Mouse (Mus musculus) ES-Bruce4 (cell line): ENCODE results near the gene Ifi213. TPM values are rescaled to one million over a fixed set of nuclear protein-coding genes. Genes with fewer than 3 reads are reported as not detected.
"Not testable (repeated sequence)": the region's sequence is repeated elsewhere in the genome, so short reads cannot be mapped to it uniquely, and the experiment has no call there.

Source experiments
- H3K27ac ChIP-seq: 2 replicates; pipeline ENCODE4 v1.5.1; 2012; ENCODE audit warnings: low read length, inconsistent platforms; ENCODE audit not compliant: insufficient read depth
- H3K27me3 ChIP-seq: 2 replicates; pipeline ENCODE4 v1.6.1; 2012; ENCODE audit warnings: mild to moderate bottlenecking, low read length, inconsistent platforms; ENCODE audit not compliant: control insufficient read depth, poor library complexity, insufficient read depth, severe bottlenecking
- H3K36me3 ChIP-seq: 2 replicates; pipeline ENCODE4 v1.6.1; 2012; ENCODE audit warnings: inconsistent platforms, mild to moderate bottlenecking, low read length, moderate library complexity; ENCODE audit not compliant: control insufficient read depth, poor library complexity, insufficient read depth, severe bottlenecking
- H3K4me1 ChIP-seq: one replicate; pipeline ENCODE4 v1.8.1; 2011; ENCODE audit warnings: low read length; ENCODE audit not compliant: control insufficient read depth, insufficient read depth
- H3K4me3 ChIP-seq: 2 replicates; pipeline ENCODE4 v1.5.1; 2011; ENCODE audit warnings: low read depth, mild to moderate bottlenecking, low read length
- H3K9ac ChIP-seq: 2 replicates; pipeline ENCODE4 v1.6.1; 2012; ENCODE audit warnings: low read depth, mild to moderate bottlenecking, inconsistent platforms; ENCODE audit not compliant: poor library complexity, severe bottlenecking
- H3K9me3 ChIP-seq: replicated peaks from 2 replicates; pipeline ENCODE4 v1.6.1; 2012; ENCODE audit warnings: mild to moderate bottlenecking, low read length, inconsistent platforms; ENCODE audit not compliant: control insufficient read depth, poor library complexity, insufficient read depth, severe bottlenecking
- CTCF ChIP-seq: IDR thresholded peaks from one replicate; pipeline ENCODE4 v1.8.1; 2011; ENCODE audit warnings: low read depth, low read length
- EP300 ChIP-seq: IDR thresholded peaks from 2 replicates; pipeline ENCODE4 v1.6.1; 2011; ENCODE audit warnings: low read depth, low read length; ENCODE audit not compliant: insufficient read depth
- POLR2A ChIP-seq: IDR thresholded peaks from one replicate; pipeline ENCODE4 v1.8.1; 2011; ENCODE audit warnings: low read length; ENCODE audit not compliant: insufficient read depth
- polyA plus RNA-seq: library from polyadenylated mRNA; stranded (reverse); fragments of >200 nt; gene quantifications from 2 replicates; pipeline ENCODE4 v1.2.4, GENCODE M21; 2011; ENCODE audit warnings: low read depth; ENCODE audit not compliant: missing spikeins, insufficient read depth, insufficient read length

Ifi213 gene
- polyA plus RNA-seq, 1 experiment = not detected

GRCm38 (mm10) chr1:173579921-173580585 is 19.0 kb downstream of the Ifi213 start:
- no peak overlapping the region for H3K27ac ChIP-seq
- H3K9me3 ChIP-seq = peaks cover 43% of the 10 kb centered on the region
- no peaks in the 10 kb centered on the region for H3K36me3 ChIP-seq
- no peaks in the 10 kb centered on the region for H3K27me3 ChIP-seq
- H3K9ac ChIP-seq = no peak overlapping the region
- H3K4me3 ChIP-seq = no peak overlapping the region
- H3K4me1 ChIP-seq = no peaks in the 10 kb centered on the region
- TF ChIP-seq CTCF (no peak), POLR2A (no peak), EP300 (no peak)

- H3K9me3 ChIP-seq = peaks cover 43% of the 10 kb centered on the region
- no peak overlapping the region for H3K27ac ChIP-seq
- TF ChIP-seq CTCF (no peak), EP300 (no peak), POLR2A (no peak)
- H3K27me3 ChIP-seq = no peaks in the 10 kb centered on the region
- no peak overlapping the region for H3K9ac ChIP-seq
- H3K4me1 ChIP-seq = no peaks in the 10 kb centered on the region
- H3K4me3 ChIP-seq = no peak overlapping the region
- H3K36me3 ChIP-seq = no peaks in the 10 kb centered on the region
These were observed 20.0 kb downstream of the Ifi213 start for GRCm38 (mm10) chr1:173579079-173579478.

DNA sequence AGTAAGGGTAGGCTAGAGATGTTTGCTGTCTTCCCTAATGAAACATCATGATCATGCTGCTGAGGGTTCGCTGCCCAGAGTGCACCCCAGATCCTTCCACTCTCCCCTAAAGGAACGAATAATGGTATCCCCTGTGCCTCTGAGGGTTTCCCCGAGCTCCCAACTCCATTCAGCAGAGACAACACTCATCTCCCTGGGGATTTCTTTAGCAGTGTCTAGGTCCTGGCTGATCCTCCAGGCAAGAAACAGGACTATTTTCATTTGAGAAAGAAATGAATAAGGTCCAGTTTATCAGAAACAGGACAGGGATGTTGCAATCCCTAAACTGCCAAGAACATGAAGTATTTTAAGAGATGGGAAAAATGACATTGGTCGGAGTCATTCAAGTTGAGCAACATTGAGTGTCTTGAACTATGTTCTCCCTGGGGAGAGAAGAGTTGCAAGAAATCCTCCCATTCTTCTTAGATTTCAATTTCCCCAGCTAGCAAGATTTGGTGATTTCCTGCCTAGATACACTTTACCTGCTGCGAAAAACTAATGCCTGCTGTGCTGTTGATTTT is 48.5 kb downstream of the Ifi213 start:
- not testable (repeated sequence) for H3K9me3 ChIP-seq, H3K4me3 ChIP-seq, H3K27me3 ChIP-seq, H3K36me3 ChIP-seq, H3K4me1 ChIP-seq, H3K27ac ChIP-seq, H3K9ac ChIP-seq

DNA sequence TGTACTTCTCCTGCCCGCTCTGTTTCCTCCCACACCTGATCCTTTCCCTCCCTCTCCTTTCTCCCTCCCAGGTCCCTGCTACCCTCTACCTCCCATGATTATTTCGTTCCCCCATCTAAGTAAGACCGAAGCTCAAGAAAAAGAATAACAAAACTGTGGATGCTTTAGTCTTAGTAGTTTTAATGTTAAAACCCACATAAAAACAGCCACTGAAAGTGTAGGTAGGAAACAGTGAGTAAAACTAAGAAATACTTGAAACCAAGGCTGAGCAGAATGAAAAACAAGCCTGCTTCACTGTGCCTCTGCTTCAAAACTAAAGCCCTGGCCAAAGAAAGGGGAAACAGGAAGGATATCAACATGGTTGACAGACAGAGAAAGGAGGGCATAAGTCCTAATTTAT is 50.3 kb downstream of the Ifi213 start:
- not testable (repeated sequence) for H3K4me3 ChIP-seq, H3K9me3 ChIP-seq, H3K9ac ChIP-seq, H3K27ac ChIP-seq, H3K4me1 ChIP-seq, H3K27me3 ChIP-seq, H3K36me3 ChIP-seq

DNA sequence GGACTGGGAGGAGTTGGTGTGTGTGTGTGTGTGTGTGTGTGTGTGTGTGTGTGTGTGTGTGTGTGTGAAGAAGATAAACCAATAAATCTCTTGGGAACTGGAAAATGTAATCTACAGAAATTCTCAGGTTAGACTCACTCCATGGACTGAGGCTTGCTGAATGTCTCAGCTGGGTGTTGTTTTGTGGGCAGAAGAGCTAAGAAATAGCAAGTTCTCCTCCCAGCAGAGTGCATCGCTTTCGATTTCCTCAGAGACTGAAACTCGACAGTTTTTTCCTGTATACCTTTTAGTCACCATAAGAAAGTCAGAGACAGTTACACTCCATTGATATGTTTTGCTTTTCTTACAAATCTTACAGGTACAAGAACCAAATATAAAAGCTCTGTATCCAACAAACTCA is 63.3 kb downstream of the Ifi213 start, which contains the start of gene Ifi214:
TSS of gene Ifi214 (minus strand) at position 167 of the 400 bp plus-strand sequence.
- H3K27ac ChIP-seq, H3K36me3 ChIP-seq, H3K4me3 ChIP-seq, H3K27me3 ChIP-seq, H3K9me3 ChIP-seq, H3K9ac ChIP-seq, H3K4me1 ChIP-seq: not testable (repeated sequence)

GRCm38 (mm10) chr1:173521452-173521851 is 77.6 kb downstream of the Ifi213 start:
- TF ChIP-seq POLR2A (no peak), CTCF (no peak), EP300 (no peak)
- Histone ChIP-seq H3K27ac (no peak overlapping the region), H3K9me3 (no peaks in the 10 kb centered on the region), H3K36me3 (no peaks in the 10 kb centered on the region), H3K27me3 (no peaks in the 10 kb centered on the region), H3K4me1 (no peaks in the 10 kb centered on the region), H3K4me3 (no peak overlapping the region), H3K9ac (no peak overlapping the region)

Other genes with a start within 250 kb of the Ifi213 start
- 38.9 and 49.8 TPM in 2 replicates for gene Aim2, start 248.4 kb downstream of the Ifi213 start, polyA plus RNA-seq
- 0.44 and 0.70 TPM in 2 replicates for gene Cadm3, start 231.6 kb downstream of the Ifi213 start, polyA plus RNA-seq
- gene Ifi206, start 108.2 kb downstream of the Ifi213 start, polyA plus RNA-seq = not detected in 2 replicates
- gene Ifi214, start 63.3 kb downstream of the Ifi213 start, polyA plus RNA-seq = not detected in 2 replicates
- gene Ifi209, start 31.6 kb upstream of the Ifi213 start, polyA plus RNA-seq = not detected in 2 replicates
- gene Ifi208, start 74.4 kb upstream of the Ifi213 start, polyA plus RNA-seq = not detected in 2 replicates
- gene Ifi207, start 142.5 kb upstream of the Ifi213 start, polyA plus RNA-seq = not detected in 2 replicates
- gene Ifi204, start 167.7 kb upstream of the Ifi213 start, polyA plus RNA-seq = 0.33 TPM in 1 of 2 replicates, not detected in the other